Mouse (Mus musculus) heart, adult 10 weeks (tissue): ENCODE measurements around the gene Tcaf2. TPM values are rescaled to one million over a fixed set of nuclear protein-coding genes. Genes with fewer than 3 reads are reported as not detected.

ENCODE experiments used
- polyA plus RNA-seq: library from polyadenylated mRNA; stranded (reverse); fragments of 350-450 nt; fragmentation: Illumina TruSeq; extraction: RNeasy Lipid Tissue Mini Kit (QIAGEN cat#74804); gene quantifications from one replicate; pipeline ENCODE4 v1.2.3, GENCODE M21; 2014; ENCODE audit warnings: low read depth, low replicate concordance

The Tcaf2 gene
- polyA plus RNA-seq: 2.6 TPM

DNA sequence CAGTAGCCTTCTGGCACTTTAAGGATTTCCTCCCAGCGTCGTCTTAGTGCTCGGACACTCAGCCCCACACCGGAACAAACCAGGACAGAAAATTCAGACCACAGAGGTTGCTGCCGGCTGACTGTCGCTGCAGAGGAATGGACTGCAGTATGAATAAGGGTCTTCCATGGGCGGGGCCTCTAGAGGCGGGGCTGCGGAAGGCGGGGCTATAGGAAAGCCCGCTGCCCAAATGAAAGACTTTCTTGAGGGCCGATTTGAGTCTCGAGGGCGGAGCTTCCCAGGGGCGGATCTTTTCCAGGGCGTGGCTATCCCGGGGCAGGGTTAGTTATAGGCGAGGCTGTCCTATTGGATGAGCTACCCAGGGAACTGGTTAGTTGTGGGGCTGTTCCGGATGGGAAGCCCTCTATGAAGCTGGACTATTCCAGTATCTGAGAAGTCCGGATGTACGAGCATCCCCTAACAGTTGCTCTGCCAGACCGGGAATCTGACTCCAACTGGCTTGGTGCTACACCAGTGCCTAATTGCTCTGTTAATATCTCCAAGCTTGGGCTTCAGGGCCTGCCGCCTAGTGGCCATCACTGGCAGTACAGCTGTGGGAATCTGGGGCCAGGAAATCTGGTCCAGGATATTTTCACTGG is at the start of gene Tcaf2:
Gene Tcaf2 (minus strand): TSS at position 343 of the 638 bp plus-strand sequence.

DNA sequence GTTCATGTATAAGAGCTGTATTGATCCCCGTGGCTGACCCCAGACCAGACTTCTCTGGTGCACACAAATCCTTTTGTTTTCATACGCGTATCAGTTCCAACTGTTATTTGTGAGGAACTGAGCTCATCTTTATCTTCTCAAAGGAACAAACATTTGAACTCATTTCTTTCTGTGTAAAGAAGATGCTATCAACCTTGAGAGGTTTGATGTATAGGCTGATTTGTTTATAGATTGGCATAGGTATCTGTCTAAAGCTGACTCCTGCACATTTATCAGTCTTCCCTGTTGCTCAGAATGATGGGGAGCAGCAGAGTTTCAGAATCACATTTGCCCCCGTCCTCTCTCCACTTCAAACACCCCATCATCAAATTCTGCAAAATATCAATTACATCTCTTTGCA is 47.5 kb downstream of the Tcaf2 start, which contains the start of gene Tcaf3:
Gene Tcaf3 (minus strand): TSS at position 101 of the 400 bp plus-strand sequence.

Other genes starting within 250 kb of the Tcaf2 start
- gene Tas2r143, start 245.0 kb downstream of the Tcaf2 start, polyA plus RNA-seq: not detected
- gene Tas2r135, start 239.8 kb downstream of the Tcaf2 start, polyA plus RNA-seq: not detected
- gene Tas2r126, start 210.7 kb downstream of the Tcaf2 start, polyA plus RNA-seq: not detected
- not detected for gene Olfr458, start 180.1 kb downstream of the Tcaf2 start, polyA plus RNA-seq
- gene Olfr457, start 168.9 kb downstream of the Tcaf2 start, polyA plus RNA-seq: not detected
- not detected for gene Olfr456, start 158.0 kb downstream of the Tcaf2 start, polyA plus RNA-seq
- gene Olfr455, start 97.7 kb downstream of the Tcaf2 start, polyA plus RNA-seq: not detected
- not detected for gene Tcaf3, start 47.6 kb downstream of the Tcaf2 start, polyA plus RNA-seq
- gene Tcaf1, start 64.8 kb upstream of the Tcaf2 start, polyA plus RNA-seq: 10.7 TPM
- gene Olfr453, start 94.1 kb upstream of the Tcaf2 start, polyA plus RNA-seq: not detected
- not detected for gene Olfr38, start 111.2 kb upstream of the Tcaf2 start, polyA plus RNA-seq
- not detected for gene Olfr452, start 139.8 kb upstream of the Tcaf2 start, polyA plus RNA-seq
- not detected for gene Olfr450, start 166.7 kb upstream of the Tcaf2 start, polyA plus RNA-seq
- not detected for gene Olfr449, start 189.1 kb upstream of the Tcaf2 start, polyA plus RNA-seq
- not detected for gene Olfr448, start 245.2 kb upstream of the Tcaf2 start, polyA plus RNA-seq